Mouse (Mus musculus): ENCODE data around the gene Olfr574.

DNA sequence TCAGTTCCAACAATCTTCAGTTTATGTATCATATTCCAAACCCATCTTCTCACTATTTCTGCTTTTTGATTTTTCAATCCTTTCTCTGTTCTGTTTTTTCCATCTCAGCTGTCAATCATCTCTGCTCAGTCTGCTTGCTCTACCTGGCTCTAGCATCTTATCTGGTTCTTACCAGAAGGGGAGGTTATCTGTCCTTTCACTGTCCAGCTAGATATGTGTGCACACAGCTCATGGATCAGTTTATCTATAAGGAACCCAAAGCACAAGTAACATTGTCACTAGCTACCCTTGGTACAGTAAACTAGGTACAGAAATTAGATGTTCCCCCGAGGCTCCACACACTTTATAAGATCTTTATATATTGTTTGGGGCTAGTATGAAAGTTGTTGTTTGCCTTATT lies 4.8 kb upstream of the Olfr574 start:
- TF ChIP-seq FLI1 (IDR thresholded peaks at IDR 0.05; ENCODE audit: low read length) (no peak), GATA1 (IDR thresholded peaks at IDR 0.05; ENCODE audit: borderline replicate concordance, low read length) (no peak)

Measured in megakaryocyte, embryonic 14.5 days (primary cell).